Mouse (Mus musculus) adrenal gland, postnatal 0 days (tissue): Measurements from ENCODE around the gene Il1rap. TPM values are rescaled to one million over a fixed set of nuclear protein-coding genes. Genes with fewer than 3 reads are reported as not detected.

ENCODE experiments used
- polyA plus RNA-seq: library from polyadenylated mRNA; unstranded; fragments of >200 nt; fragmentation: Nextera tagmentation; extraction: Ambion mirVana; gene quantifications from 2 replicates; pipeline ENCODE4 v1.2.1, GENCODE M21; 2015

Gene Il1rap
- polyA plus RNA-seq: 5.6 and 5.7 TPM in 2 replicates

GRCm38 (mm10) chr16:26581048-26581912 lies at the start of gene Il1rap:
Gene Il1rap, plus strand, starts transcription at chr16:26581704.

Other genes with a start within 250 kb of the Il1rap start
- gene Cldn1, start 209.9 kb upstream of the Il1rap start, polyA plus RNA-seq: 49.2 and 100 TPM in 2 replicates
- not detected in 2 replicates for gene Cldn16, start 118.6 kb upstream of the Il1rap start, polyA plus RNA-seq
- not detected in 2 replicates for gene Tmem207, start 54.9 kb upstream of the Il1rap start, polyA plus RNA-seq